Mouse (Mus musculus): ENCODE measurements around the gene Tnfsf8. TPM values are rescaled to one million over a fixed set of nuclear protein-coding genes. Genes with fewer than 3 reads are reported as not detected.

The Tnfsf8 gene
- polyA plus RNA-seq, 1 experiment from 2014 or later = not detected

DNA sequence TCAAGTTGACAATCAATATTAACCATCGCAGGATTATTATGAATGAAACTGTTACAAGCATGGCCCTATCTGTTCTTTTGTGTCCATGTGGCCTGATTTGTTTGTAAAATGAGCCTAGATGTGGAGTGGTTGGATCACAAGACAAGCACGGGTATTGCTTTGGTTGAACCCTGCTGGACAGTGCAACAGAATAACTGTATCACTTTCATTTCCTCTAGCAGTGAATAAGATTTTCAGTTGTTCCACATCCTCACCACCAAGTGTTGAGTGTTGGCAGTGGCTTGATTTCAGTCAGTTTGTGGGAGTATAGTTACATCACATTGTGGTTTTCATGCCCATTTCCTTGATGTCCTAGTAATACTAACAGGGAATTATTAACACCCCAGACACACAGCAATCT lies 45.5 kb downstream of the Tnfsf8 start:
- Histone ChIP-seq H3K4me3 (no peak overlapping the region), H3K27ac (no peak overlapping the region), H3K4me1 (no peaks in the 10 kb centered on the region), H3K27me3 (ENCODE audit: insufficient read depth, poor library complexity, severe bottlenecking) (no peaks in the 10 kb centered on the region), H3K36me3 (no peaks in the 10 kb centered on the region), H3K9me3 (no peaks in the 10 kb centered on the region; the same call in 1 of the 2 replicates)
- WGBS = 92% methylated on average over 2 of the region's 2 CpGs
- DNase-seq (ENCODE audit: low spot score) = no peak

DNA sequence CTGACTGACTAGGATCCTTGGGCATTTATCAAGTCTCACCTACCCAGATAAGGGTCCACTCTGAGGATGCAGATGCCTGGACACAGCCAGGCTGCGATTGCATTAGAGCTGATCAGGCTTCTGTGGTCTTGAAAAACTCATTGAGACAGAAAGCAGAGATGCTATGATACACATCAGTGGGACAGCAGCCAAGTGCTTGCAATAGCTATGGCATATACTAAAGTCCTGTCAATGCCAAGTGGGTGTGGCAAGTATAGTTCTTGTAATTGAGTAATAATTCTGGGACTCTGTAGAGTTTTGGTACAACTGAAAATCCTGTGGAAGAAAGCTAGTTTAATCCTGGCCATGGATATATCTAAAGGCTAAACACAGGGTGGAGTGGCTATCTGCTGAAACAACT lies 63.1 kb downstream of the Tnfsf8 start:
- 59% methylated on average over 1 of the region's 1 CpGs for WGBS
- Histone ChIP-seq H3K4me3 (no peak overlapping the region), H3K27ac (no peak overlapping the region), H3K36me3 (no peaks in the 10 kb centered on the region), H3K27me3 (ENCODE audit: insufficient read depth, poor library complexity, severe bottlenecking) (no peaks in the 10 kb centered on the region), H3K9me3 (no peaks in the 10 kb centered on the region), H3K4me1 (no peaks in the 10 kb centered on the region)
- DNase-seq (ENCODE audit: low spot score) = no peak

DNA sequence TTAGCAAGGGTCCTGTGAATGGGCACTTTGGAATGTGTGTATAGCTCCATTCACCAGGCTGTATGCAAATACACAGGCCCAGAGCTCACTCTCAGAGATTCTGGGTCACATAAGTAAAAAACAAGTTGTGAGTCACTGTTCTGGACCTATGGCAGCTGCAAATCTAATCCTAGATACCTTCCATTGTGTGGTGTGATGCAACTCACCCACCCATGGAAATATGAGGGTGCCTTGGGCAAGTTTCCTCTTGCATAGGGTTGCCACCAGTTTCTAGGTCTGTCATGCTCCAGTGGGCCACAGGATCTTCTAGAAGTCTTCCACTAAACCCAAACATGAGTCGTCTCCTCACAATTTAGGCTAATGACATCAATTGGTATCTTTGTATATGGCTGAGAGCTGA lies 64.6 kb downstream of the Tnfsf8 start:
- Histone ChIP-seq H3K36me3 (no peaks in the 10 kb centered on the region), H3K4me1 (no peaks in the 10 kb centered on the region), H3K9me3 (no peaks in the 10 kb centered on the region), H3K27me3 (ENCODE audit: insufficient read depth, poor library complexity, severe bottlenecking) (no peaks in the 10 kb centered on the region), H3K4me3 (no peak overlapping the region), H3K27ac (no peak overlapping the region)
- WGBS = 90% methylated on average over 1 of the region's 1 CpGs
- no peak for DNase-seq (ENCODE audit: low spot score)

DNA sequence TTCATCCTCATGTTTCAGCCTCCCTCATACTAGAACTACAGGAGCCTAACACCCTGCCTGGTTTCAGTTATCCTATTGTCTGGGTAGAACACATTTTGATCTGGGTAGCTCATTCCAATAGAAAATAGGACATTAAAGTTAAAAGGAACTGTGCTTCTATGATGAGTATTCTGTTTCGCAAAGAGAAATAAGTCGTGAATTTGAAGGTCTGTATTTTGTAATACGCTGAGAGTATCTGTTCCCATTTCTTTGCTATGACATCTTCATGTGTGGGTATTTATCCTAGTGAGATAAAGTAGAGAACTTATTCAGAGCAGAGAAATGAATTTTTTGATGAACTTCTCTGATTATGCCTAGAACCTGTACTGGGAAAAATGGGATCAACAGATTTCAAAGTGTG lies 68.8 kb downstream of the Tnfsf8 start:
- DNase-seq (ENCODE audit: low spot score) = no peak
- Histone ChIP-seq H3K27me3 (ENCODE audit: insufficient read depth, poor library complexity, severe bottlenecking) (no peaks in the 10 kb centered on the region), H3K27ac (no peak overlapping the region), H3K9me3 (no peaks in the 10 kb centered on the region), H3K4me3 (no peak overlapping the region), H3K4me1 (no peaks in the 10 kb centered on the region), H3K36me3 (no peaks in the 10 kb centered on the region)
- 92% methylated on average over 3 of the region's 3 CpGs for WGBS

DNA sequence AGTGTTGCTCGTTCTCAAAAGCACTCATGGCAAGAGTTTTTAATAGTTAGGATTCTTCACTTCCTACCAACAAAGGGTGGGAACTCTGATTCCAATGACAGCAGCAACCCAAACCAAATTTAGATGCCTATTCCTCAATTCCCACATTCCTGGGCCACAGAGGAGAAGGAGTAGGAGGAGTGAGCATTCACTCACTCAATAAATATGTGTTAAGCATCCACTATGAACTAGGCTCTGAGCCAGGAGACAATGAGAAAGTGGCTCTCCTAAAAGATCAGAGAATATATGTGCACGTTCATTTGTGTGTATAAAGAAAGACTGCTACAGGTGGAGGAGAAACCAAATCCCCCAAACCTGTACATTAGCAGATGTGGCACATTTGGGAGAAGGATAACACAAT lies 75.7 kb downstream of the Tnfsf8 start:
- no peak overlapping the region for H3K4me3 ChIP-seq
- WGBS = 55% methylated on average over 2 of the region's 2 CpGs
- no peak for DNase-seq (ENCODE audit: low spot score)
- H3K27ac ChIP-seq = no peak overlapping the region
- no peaks in the 10 kb centered on the region for H3K4me1 ChIP-seq
- no peaks in the 10 kb centered on the region for H3K36me3 ChIP-seq
- no peaks in the 10 kb centered on the region for H3K27me3 ChIP-seq (ENCODE audit: insufficient read depth, poor library complexity, severe bottlenecking)
- no peaks in the 10 kb centered on the region for H3K9me3 ChIP-seq

DNA sequence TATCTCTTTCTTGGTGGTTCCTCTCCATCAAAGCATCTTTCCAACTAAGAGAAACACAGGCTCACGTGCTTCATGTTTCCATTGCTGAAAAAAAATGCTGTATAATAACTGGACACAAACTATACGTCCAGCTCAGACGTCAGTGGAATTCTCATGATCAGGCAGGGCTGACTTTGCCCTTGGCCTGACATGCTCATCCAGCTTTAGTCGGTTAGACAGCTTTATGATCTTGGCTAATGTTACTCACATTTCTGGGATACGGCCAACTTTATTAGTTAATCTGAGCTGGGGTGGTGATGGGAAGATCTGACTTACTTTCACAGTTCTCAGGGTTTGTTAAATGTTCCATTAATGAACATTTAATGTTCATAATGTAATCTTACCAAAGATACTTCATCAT lies 77.3 kb downstream of the Tnfsf8 start:
- Histone ChIP-seq H3K27ac (no peak overlapping the region), H3K4me3 (no peak overlapping the region), H3K27me3 (ENCODE audit: insufficient read depth, poor library complexity, severe bottlenecking) (no peaks in the 10 kb centered on the region), H3K36me3 (no peaks in the 10 kb centered on the region), H3K4me1 (no peaks in the 10 kb centered on the region), H3K9me3 (no peaks in the 10 kb centered on the region)
- DNase-seq (ENCODE audit: low spot score) = no peak
- 84% methylated on average over 5 of the region's 5 CpGs for WGBS

DNA sequence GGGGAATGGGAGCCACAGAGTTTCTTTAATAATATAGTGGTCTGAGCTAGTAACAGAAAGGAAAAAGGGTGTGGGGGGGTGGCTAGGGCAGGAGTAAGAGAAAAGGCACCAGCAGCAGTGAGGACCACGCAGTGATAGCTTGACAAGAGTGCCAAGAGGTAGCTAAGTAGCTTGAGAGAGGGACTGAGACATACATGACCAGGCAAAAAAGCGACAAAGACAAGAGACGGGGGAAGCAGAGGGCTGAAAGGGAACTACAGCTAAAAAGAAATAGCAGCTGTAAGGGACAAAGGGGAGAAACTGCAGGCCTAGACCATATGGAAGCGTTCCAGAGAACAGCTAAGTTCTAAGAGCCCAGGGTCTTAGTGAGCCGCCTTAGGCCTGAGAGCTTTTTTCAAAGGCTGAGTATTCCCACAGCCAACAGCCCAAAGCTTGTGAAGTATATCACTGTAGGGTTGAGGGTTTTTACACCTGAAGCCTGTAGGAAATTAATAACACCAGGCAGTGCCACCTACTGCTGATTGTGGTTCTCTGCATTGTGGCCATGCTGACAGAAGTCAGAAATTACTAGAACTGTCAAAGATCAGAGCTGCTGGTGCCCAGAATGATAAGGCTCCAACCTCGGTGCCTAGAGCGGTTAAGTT lies 78.1 kb downstream of the Tnfsf8 start:
- Histone ChIP-seq H3K27ac (no peak overlapping the region), H3K27me3 (ENCODE audit: insufficient read depth, poor library complexity, severe bottlenecking) (no peaks in the 10 kb centered on the region), H3K4me1 (no peaks in the 10 kb centered on the region), H3K36me3 (no peaks in the 10 kb centered on the region), H3K4me3 (no peak overlapping the region), H3K9me3 (no peaks in the 10 kb centered on the region)
- WGBS = 71% methylated on average over 7 of the region's 7 CpGs
- no peak for DNase-seq (ENCODE audit: low spot score)

Other genes starting within 250 kb of the Tnfsf8 start
- gene Tex48, start 238.9 kb downstream of the Tnfsf8 start, polyA plus RNA-seq (2016; fragmentation: Nextera tagmentation; extraction: Ambion mirVana) = not detected in 2 replicates
- gene Gm11214, start 198.0 kb downstream of the Tnfsf8 start, polyA plus RNA-seq (2016; fragmentation: Nextera tagmentation; extraction: Ambion mirVana) = not detected in 2 replicates
- 0.14 and 0.19 TPM in 2 replicates for gene Tnfsf15, start 116.2 kb downstream of the Tnfsf8 start, polyA plus RNA-seq (2016; fragmentation: Nextera tagmentation; extraction: Ambion mirVana)
- gene Tnc, start 185.7 kb upstream of the Tnfsf8 start, polyA plus RNA-seq (2016; fragmentation: Nextera tagmentation; extraction: Ambion mirVana) = 35.3 and 60.9 TPM in 2 replicates

Measured in heart, embryonic 10.5 days (tissue).